Mouse (Mus musculus) right cerebral cortex, adult 18-20 months (tissue): ENCODE measurements at regions not wholly inside any gene's neighbourhood (a gene's known extent, or its start where the extent isn't known, plus 50 kb on each side); places are given as distances from the start of the nearest gene placed in this dataset.

Source experiments
- DNase-seq: peaks from one replicate; pipeline ENCODE4 v3.0.0; 2022; ENCODE audit warnings: mixed read lengths

GRCm38 (mm10) chr10:122515698-122516097, 67.4 kb downstream of the Avpr1a start:
- DNase-seq, result no peak

- DNase-seq, result no peak
These were observed 71.0 kb downstream of the Avpr1a start for GRCm38 (mm10) chr10:122519274-122519790.

- no peak for DNase-seq
These were observed 71.7 kb downstream of the Avpr1a start for GRCm38 (mm10) chr10:122519981-122520380.

- no peak for DNase-seq
These were observed 74.3 kb downstream of the Avpr1a start for GRCm38 (mm10) chr10:122522631-122523030.

- DNase-seq, result no peak
These were observed 77.1 kb downstream of the Avpr1a start for GRCm38 (mm10) chr10:122525360-122525759.

GRCm38 (mm10) chr10:122525807-122526206, 77.5 kb downstream of the Avpr1a start:
- no peak for DNase-seq

GRCm38 (mm10) chr10:122528222-122528621, 79.9 kb downstream of the Avpr1a start:
- no peak for DNase-seq

- no peak for DNase-seq
These were observed 80.8 kb downstream of the Avpr1a start for GRCm38 (mm10) chr10:122528973-122529703.

- no peak for DNase-seq
These were observed 86.4 kb downstream of the Avpr1a start for GRCm38 (mm10) chr10:122534714-122535113.

GRCm38 (mm10) chr10:122535137-122535536, 86.8 kb downstream of the Avpr1a start:
- no peak for DNase-seq

GRCm38 (mm10) chr10:122539655-122540054, 91.4 kb downstream of the Avpr1a start:
- DNase-seq, result no peak

GRCm38 (mm10) chr10:122542573-122542972, 94.3 kb downstream of the Avpr1a start:
- no peak for DNase-seq

- DNase-seq, result peak; percentile 64
These were observed 95.9 kb downstream of the Avpr1a start for GRCm38 (mm10) chr10:122544096-122544720.

- DNase-seq, result no peak
These were observed 96.7 kb downstream of the Avpr1a start for GRCm38 (mm10) chr10:122545029-122545428.

GRCm38 (mm10) chr10:122551586-122551985, 103.3 kb downstream of the Avpr1a start:
- no peak for DNase-seq

GRCm38 (mm10) chr10:122553124-122553822, 105.0 kb downstream of the Avpr1a start:
- peak; percentile 65 for DNase-seq

GRCm38 (mm10) chr10:122553851-122554250, 105.6 kb downstream of the Avpr1a start:
- DNase-seq, result no peak

GRCm38 (mm10) chr10:122558660-122559059, 110.4 kb downstream of the Avpr1a start:
- DNase-seq, result no peak

GRCm38 (mm10) chr10:122560001-122560695, 111.8 kb downstream of the Avpr1a start:
- DNase-seq, result no peak

GRCm38 (mm10) chr10:122561924-122562323, 113.6 kb downstream of the Avpr1a start:
- no peak for DNase-seq

GRCm38 (mm10) chr10:122562542-122562941, 114.2 kb downstream of the Avpr1a start:
- DNase-seq, result no peak

GRCm38 (mm10) chr10:122563973-122564372, 114.6 kb upstream of the Ppm1h start:
- no peak for DNase-seq

GRCm38 (mm10) chr10:122564473-122564872, 114.1 kb upstream of the Ppm1h start:
- DNase-seq, result no peak
